Mouse (Mus musculus) intestine, postnatal 0 days (tissue): ENCODE data around the gene Lrrc8e. TPM values are rescaled to one million over a fixed set of nuclear protein-coding genes. Genes with fewer than 3 reads are reported as not detected.

ENCODE experiments used
- ATAC-seq: fragments of 200-750 bp; cut with Nextera tagmentation; 2 replicates; pipeline ENCODE4 v1.8.0; 2017; ENCODE audit warnings: mild to moderate bottlenecking, moderate TSS enrichment, moderate library complexity
- H3K27ac ChIP-seq: fragments of 300-500 bp; sonication (generic); 2 replicates; pipeline ENCODE4 v1.5.1; 2014; ENCODE audit warnings: mild to moderate bottlenecking, low read depth, low read length, moderate library complexity
- H3K27me3 ChIP-seq: fragments of 300-500 bp; sonication (generic); replicated peaks from 2 replicates; pipeline ENCODE4 v1.6.1; 2014; ENCODE audit warnings: low read length, mixed read lengths; ENCODE audit not compliant: control insufficient read depth, insufficient read depth
- H3K36me3 ChIP-seq: fragments of 300-500 bp; sonication (generic); 2 replicates; pipeline ENCODE4 v1.6.1; 2014; ENCODE audit warnings: mild to moderate bottlenecking, moderate library complexity; ENCODE audit not compliant: control insufficient read depth, insufficient read depth
- H3K4me1 ChIP-seq: fragments of 300-500 bp; sonication (generic); replicated peaks from 2 replicates; pipeline ENCODE4 v1.6.1; 2014; ENCODE audit warnings: antibody characterized with exemption, low read length, mixed read lengths; ENCODE audit not compliant: control insufficient read depth, insufficient read depth
- H3K4me2 ChIP-seq: fragments of 300-500 bp; sonication (generic); replicated peaks from 2 replicates; pipeline ENCODE4 v1.6.1; 2014; ENCODE audit warnings: low read depth, mild to moderate bottlenecking, moderate library complexity
- H3K4me3 ChIP-seq: fragments of 300-500 bp; sonication (generic); 2 replicates; pipeline ENCODE4 v1.5.1; 2014; ENCODE audit warnings: low read depth, low read length
- H3K9ac ChIP-seq: fragments of 300-500 bp; sonication (generic); 2 replicates; pipeline ENCODE4 v1.6.1; 2014; ENCODE audit warnings: mild to moderate bottlenecking, low read depth, low read length
- H3K9me3 ChIP-seq: fragments of 300-500 bp; sonication (generic); 2 replicates; pipeline ENCODE4 v1.6.1; 2016; ENCODE audit warnings: mixed run types; ENCODE audit not compliant: control insufficient read depth
- CTCF ChIP-seq: sonication (generic); IDR thresholded peaks from 2 replicates; pipeline ENCODE4 v1.5.1; 2016; ENCODE audit warnings: low read depth, mild to moderate bottlenecking, control low read depth, antibody characterized with exemption, moderate library complexity
- WGBS: fragments of 180-500 bp; shearing (Covaris S2); extraction: QIAGEN DNeasy Blood & Tissue Kit; methylation state at CpG from one replicate; pipeline ENCODE4 v1.1.7; 2014; 5-methylcytosine and 5-hydroxymethylcytosine counted together
- polyA plus RNA-seq: library from polyadenylated mRNA; unstranded; fragments of >200 nt; fragmentation: Nextera tagmentation; extraction: Ambion mirVana; gene quantifications from 2 replicates; pipeline ENCODE4 v1.2.1, GENCODE M21; 2015

Gene Lrrc8e
- polyA plus RNA-seq, 1 experiment from 2014 or later, result 3.3 TPM

- peak; percentile 44 for ATAC-seq
- WGBS, result 3% methylated on average over 35 of the region's 35 CpGs
- peak; percentile 95 for TF ChIP-seq CTCF
- no peaks in the 10 kb centered on the region for H3K4me1 ChIP-seq
- H3K36me3 ChIP-seq, result peaks cover 51% of the 10 kb centered on the region
- no peaks in the 10 kb centered on the region for H3K9me3 ChIP-seq
- peak overlapping the region; percentile 34 for H3K9ac ChIP-seq
- H3K27me3 ChIP-seq, result no peaks in the 10 kb centered on the region
- H3K4me3 ChIP-seq, result peak overlapping the region; percentile 63
- H3K27ac ChIP-seq, result no peak overlapping the region
- H3K4me2 ChIP-seq, result peak overlapping the region; percentile 98
Observed at GRCm38 (mm10) chr8:4258233-4258632, 31.6 kb downstream of the Lrrc8e start.

GRCm38 (mm10) chr8:4258678-4259077 is 32.1 kb downstream of the Lrrc8e start:
- H3K9ac ChIP-seq, result peak overlapping the region; percentile 34
- no peak for TF ChIP-seq CTCF
- H3K4me3 ChIP-seq, result peak overlapping the region; percentile 63
- H3K36me3 ChIP-seq, result peaks cover 55% of the 10 kb centered on the region
- no peaks in the 10 kb centered on the region for H3K9me3 ChIP-seq
- under 1% methylated on average over 32 of the region's 32 CpGs for WGBS
- ATAC-seq, result peak; percentile 50
- peak overlapping the region; percentile 41; the same call in 1 of the 2 replicates for H3K27ac ChIP-seq
- peak overlapping the region; percentile 98 for H3K4me2 ChIP-seq
- no peaks in the 10 kb centered on the region for H3K27me3 ChIP-seq
- H3K4me1 ChIP-seq, result no peaks in the 10 kb centered on the region

GRCm38 (mm10) chr8:4259125-4259804 is 32.6 kb downstream of the Lrrc8e start, which contains the start of gene Ctxn1:
Gene Ctxn1 (minus strand): TSS chr8:4259274.
- Histone ChIP-seq H3K4me1 (no peaks in the 10 kb centered on the region), H3K4me2 (peak within 1 kb of the TSS; percentile 98), H3K36me3 (peaks cover 59% of the 10 kb centered on the region), H3K27ac (peak within 1 kb of the TSS; percentile 41; the same call in 1 of the 2 replicates), H3K9me3 (no peaks in the 10 kb centered on the region), H3K27me3 (no peaks in the 10 kb centered on the region), H3K9ac (peak within 1 kb of the TSS; percentile 34), H3K4me3 (peak within 1 kb of the TSS; percentile 63)
- no peak for TF ChIP-seq CTCF
- 7% methylated on average over 31 of the region's 33 CpGs for WGBS
- peak; percentile 86 for ATAC-seq

GRCm38 (mm10) chr8:4259805-4260170 is 33.2 kb downstream of the Lrrc8e start:
- 89% methylated on average over 4 of the region's 4 CpGs for WGBS
- no peak overlapping the region for H3K9ac ChIP-seq

GRCm38 (mm10) chr8:4263105-4263791 is 36.6 kb downstream of the Lrrc8e start:
- Histone ChIP-seq H3K4me3 (no peak overlapping the region), H3K9ac (no peak overlapping the region), H3K4me2 (no peak overlapping the region), H3K36me3 (peaks cover 81% of the 10 kb centered on the region), H3K9me3 (no peaks in the 10 kb centered on the region), H3K27ac (no peak overlapping the region), H3K4me1 (no peaks in the 10 kb centered on the region), H3K27me3 (no peaks in the 10 kb centered on the region)
- no peak for TF ChIP-seq CTCF
- WGBS, result 88% methylated on average over 8 of the region's 8 CpGs
- ATAC-seq, result no peak

More at GRCm38 (mm10) chr8:4259805-4260170, 33.2 kb downstream of the Lrrc8e start:
- Histone ChIP-seq H3K9me3 (no peaks in the 10 kb centered on the region), H3K27ac (no peak overlapping the region), H3K4me2 (peak overlapping the region; percentile 98; the same call in 1 of the 2 replicates), H3K4me3 (no peak overlapping the region), H3K27me3 (no peaks in the 10 kb centered on the region), H3K36me3 (peaks cover 60% of the 10 kb centered on the region), H3K4me1 (no peaks in the 10 kb centered on the region)
- TF ChIP-seq CTCF, result no peak
- ATAC-seq, result no peak

- H3K9ac ChIP-seq, result no peak overlapping the region
- H3K27me3 ChIP-seq, result no peaks in the 10 kb centered on the region
- H3K9me3 ChIP-seq, result no peaks in the 10 kb centered on the region
- no peak overlapping the region for H3K4me2 ChIP-seq
- H3K36me3 ChIP-seq, result peaks cover 94% of the 10 kb centered on the region
- ATAC-seq, result no peak
- TF ChIP-seq CTCF, result no peak
- 90% methylated on average over 15 of the region's 15 CpGs for WGBS
- H3K4me1 ChIP-seq, result no peaks in the 10 kb centered on the region
- H3K27ac ChIP-seq, result no peak overlapping the region
- no peak overlapping the region for H3K4me3 ChIP-seq
Observed at GRCm38 (mm10) chr8:4265160-4265914, 38.7 kb downstream of the Lrrc8e start.
